Mouse (Mus musculus) heart, embryonic 10.5 days (tissue): ENCODE measurements around the gene Cyp2c70. TPM values are rescaled to one million over a fixed set of nuclear protein-coding genes. Genes with fewer than 3 reads are reported as not detected.
"Not testable (repeated sequence)": the region's sequence is repeated elsewhere in the genome, so short reads cannot be mapped to it uniquely, and the experiment has no call there.

Experiments used
- DNase-seq: peaks from one replicate; pipeline ENCODE4 v3.0.0-alpha.2; 2017; ENCODE audit warnings: low spot score
- H3K27ac ChIP-seq: fragments of 300-500 bp; sonication (generic); 2 replicates; pipeline ENCODE4 v1.5.1; 2016; ENCODE audit warnings: mild to moderate bottlenecking
- H3K27me3 ChIP-seq: fragments of 300-500 bp; sonication (generic); 2 replicates; pipeline ENCODE4 v1.6.1; 2016; ENCODE audit warnings: mild to moderate bottlenecking; ENCODE audit not compliant: poor library complexity, insufficient read depth, severe bottlenecking
- H3K36me3 ChIP-seq: fragments of 300-500 bp; sonication (generic); 2 replicates; pipeline ENCODE4 v1.6.1; 2016; ENCODE audit warnings: mild to moderate bottlenecking, moderate library complexity
- H3K4me1 ChIP-seq: fragments of 300-500 bp; sonication (generic); 2 replicates; pipeline ENCODE4 v1.6.1; 2016; ENCODE audit warnings: mild to moderate bottlenecking
- H3K4me3 ChIP-seq: fragments of 300-500 bp; sonication (generic); 2 replicates; pipeline ENCODE4 v1.5.1; 2016; ENCODE audit warnings: mild to moderate bottlenecking, moderate library complexity
- H3K9me3 ChIP-seq: fragments of 300-500 bp; sonication (generic); 2 replicates; pipeline ENCODE4 v1.6.1; 2016; ENCODE audit warnings: mild to moderate bottlenecking, moderate library complexity
- WGBS: fragments of 180-500 bp; shearing (Covaris S2); methylation state at CpG from one replicate; pipeline ENCODE4 v1.1.7; 2016; 5-methylcytosine and 5-hydroxymethylcytosine counted together
- polyA plus RNA-seq: library from polyadenylated mRNA; unstranded; fragments of >200 nt; fragmentation: Nextera tagmentation; extraction: Ambion mirVana; gene quantifications from 2 replicates; pipeline ENCODE4 v1.2.1, GENCODE M21; 2016

Gene Cyp2c70
- polyA plus RNA-seq, 1 experiment from 2014 or later, result 0.98 TPM

DNA sequence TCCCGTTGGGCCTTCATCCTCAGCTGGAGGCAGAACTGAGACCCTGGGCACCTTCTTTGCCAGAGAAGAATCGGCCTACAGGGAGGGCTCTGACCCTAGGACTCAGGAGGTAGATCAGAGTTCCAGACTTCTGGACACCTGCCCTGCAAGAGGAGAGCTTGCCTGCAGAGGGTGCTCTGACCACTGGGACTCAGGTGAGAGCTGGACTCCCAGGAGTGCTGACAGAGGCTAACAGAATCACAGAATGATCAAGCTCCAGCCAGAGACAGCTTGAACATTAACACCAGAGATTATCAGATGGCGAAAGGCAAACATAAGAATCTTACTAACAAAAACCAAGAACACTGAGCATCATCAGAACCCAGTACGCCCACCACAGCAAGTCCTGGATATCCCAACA, 18.7 kb downstream of the Cyp2c70 start:
- H3K27ac ChIP-seq, DNase-seq: not testable (repeated sequence)
- 80% methylated on average over 4 of the region's 4 CpGs for WGBS

DNA sequence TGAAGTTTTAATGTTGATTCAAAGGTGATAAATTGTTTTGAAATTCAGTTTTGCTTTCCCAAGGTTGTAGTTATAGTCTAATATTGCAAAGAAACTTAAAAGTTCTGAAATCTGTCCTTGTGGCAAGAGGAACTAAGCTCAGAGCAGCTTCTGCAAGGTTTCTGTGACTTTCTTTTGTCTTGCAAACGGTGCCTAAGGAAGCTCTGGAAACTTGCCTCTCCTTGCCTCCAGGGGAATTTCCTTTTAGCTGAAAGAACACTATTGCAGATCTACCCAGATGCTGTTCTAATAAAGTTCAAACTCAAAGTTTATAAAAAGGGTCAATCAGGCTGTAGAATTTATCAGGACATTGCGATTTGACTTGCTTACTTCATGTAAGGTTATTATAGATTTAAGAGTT, 60.1 kb downstream of the Cyp2c70 start:
- DNase-seq, H3K4me1 ChIP-seq, H3K27ac ChIP-seq: not testable (repeated sequence)

More for the DNA sequence above, 18.7 kb downstream of the Cyp2c70 start:
- H3K4me3 ChIP-seq, H3K36me3 ChIP-seq, H3K27me3 ChIP-seq, H3K9me3 ChIP-seq, H3K4me1 ChIP-seq: not testable (repeated sequence)

DNA sequence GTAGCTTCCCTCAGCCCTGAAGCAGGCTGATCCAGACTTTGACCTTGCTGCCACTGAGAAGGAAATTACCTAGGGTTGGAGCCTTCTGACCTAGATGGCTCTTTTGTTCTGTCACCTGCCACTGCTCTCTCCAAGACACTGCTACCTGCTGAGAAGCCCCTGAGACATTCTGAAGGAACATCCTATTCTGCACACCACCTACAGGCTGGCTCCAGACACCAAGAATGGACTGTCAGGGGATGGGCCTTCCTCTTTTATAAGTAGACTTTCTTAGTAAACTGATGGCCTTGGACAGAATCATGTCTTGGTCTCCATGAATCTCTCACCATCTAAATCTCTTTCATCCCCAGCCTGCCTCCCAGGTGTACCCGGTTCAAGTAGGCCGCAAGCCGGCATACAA, 62.0 kb downstream of the Cyp2c70 start:
- WGBS, result 81% methylated on average over 3 of the region's 3 CpGs
- DNase-seq, H3K4me3 ChIP-seq, H3K4me1 ChIP-seq, H3K36me3 ChIP-seq, H3K27ac ChIP-seq, H3K9me3 ChIP-seq, H3K27me3 ChIP-seq: not testable (repeated sequence)

More for the DNA sequence above, 60.1 kb downstream of the Cyp2c70 start:
- not testable (repeated sequence) for H3K4me3 ChIP-seq, H3K36me3 ChIP-seq, H3K27me3 ChIP-seq, H3K9me3 ChIP-seq
- 47% methylated on average over 2 of the region's 2 CpGs for WGBS

DNA sequence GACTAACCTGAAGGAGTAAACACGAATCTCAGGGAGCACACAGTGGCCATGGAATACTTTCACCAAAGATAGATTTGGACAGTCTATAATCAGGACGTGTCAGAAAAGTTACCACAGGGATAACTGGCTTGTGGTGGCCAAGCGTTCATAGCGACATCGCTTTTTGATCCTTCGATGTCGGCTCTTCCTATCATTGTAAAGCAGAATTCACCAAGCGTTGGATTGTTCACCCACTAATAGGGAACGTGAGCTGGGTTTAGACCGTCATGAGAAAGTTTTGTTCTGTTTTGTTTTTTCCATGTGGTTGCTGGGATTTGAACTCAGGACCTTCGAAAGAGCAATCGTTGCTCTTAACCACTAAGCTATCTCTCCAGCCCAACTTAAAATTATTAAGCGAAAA, 67.5 kb downstream of the Cyp2c70 start:
- not testable (repeated sequence) for H3K27ac ChIP-seq, H3K4me3 ChIP-seq, H3K9me3 ChIP-seq, H3K36me3 ChIP-seq, H3K27me3 ChIP-seq, H3K4me1 ChIP-seq, DNase-seq
- 80% methylated on average over 13 of the region's 13 CpGs for WGBS

Other genes starting within 250 kb of the Cyp2c70 start
- gene Cyp2c37, start 194.9 kb downstream of the Cyp2c70 start, polyA plus RNA-seq, result not detected in 2 replicates
- gene Cyp2c54, start 113.5 kb downstream of the Cyp2c70 start, polyA plus RNA-seq, result not detected in 2 replicates
- not detected in 2 replicates for gene Cyp2c50, start 97.6 kb downstream of the Cyp2c70 start, polyA plus RNA-seq
- 262 and 337 TPM in 2 replicates for gene Pdlim1, start 84.5 kb upstream of the Cyp2c70 start, polyA plus RNA-seq